Mouse (Mus musculus) mesoderm, embryonic 11.5 days (tissue): ENCODE data around the gene Efcab11.
"Not testable (repeated sequence)": the region's sequence is repeated elsewhere in the genome, so short reads cannot be mapped to it uniquely, and the experiment has no call there.

Source experiments
- DNase-seq: peaks from one replicate; pipeline ENCODE4 v3.0.0-alpha.2; 2012; ENCODE audit warnings: low read depth, low spot score

The Efcab11 gene

DNA sequence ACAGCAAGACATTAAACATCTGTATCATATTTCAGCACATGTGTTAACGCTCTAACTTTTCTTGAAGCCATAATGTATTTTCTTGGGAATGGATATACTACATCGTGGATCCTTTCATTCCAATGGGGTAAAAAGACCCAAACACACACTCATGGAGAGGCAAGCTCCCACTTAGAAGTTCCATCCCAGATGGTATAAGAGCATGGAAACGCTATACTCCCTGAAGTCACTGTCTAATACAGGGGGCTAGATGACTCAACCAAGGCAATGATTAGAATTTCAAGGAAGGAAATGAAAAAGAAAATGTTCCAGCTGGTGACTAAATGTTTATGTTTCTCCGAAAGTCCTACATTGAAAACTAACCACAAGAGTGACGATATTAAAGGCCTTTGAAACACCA, 76.3 kb downstream of the Efcab11 start:
- no peak for DNase-seq

- DNase-seq, result not testable (repeated sequence)
Observed at GRCm38 (mm10) chr12:99806741-99807140, 77.5 kb downstream of the Efcab11 start.

- no peak for DNase-seq
Observed at GRCm38 (mm10) chr12:99795921-99796320, 88.3 kb downstream of the Efcab11 start.

DNA sequence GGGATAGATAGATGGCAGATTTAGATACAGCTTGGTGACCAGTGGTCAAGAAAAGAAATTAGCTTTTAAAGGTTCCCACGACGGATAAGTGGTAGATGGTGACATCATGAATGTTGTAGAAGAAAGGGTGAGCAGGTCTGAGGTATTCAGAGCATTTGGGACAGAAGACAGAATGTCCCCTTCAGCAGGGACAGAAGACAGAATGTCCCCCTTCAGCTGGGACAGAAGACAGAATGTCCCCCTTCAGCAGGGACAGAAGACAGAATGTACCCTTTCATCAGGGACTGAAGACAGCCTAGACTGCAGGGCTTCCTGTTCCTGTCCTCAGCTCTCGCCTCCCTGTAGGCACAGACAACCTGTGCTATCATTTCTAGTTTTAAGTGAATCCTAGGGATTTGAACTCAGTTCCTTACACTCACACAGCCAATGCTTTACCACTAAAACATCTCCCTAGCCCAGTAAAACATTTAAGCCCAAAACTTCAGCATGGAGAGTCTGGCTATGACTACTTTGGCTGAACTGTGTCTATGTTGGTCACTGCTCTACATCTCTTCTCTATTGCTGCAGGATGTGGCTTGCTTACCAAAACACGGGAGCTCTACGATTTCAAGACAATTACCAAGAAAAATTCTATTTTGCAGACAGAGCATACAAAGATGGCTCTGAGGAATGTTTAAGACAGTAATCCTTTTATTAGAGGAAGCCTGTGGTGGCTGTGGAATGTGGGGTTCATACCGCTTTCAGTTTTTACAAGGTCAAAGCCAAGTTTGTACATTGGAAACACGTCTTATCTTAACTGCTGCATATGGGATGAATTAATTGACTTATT, 89.2 kb downstream of the Efcab11 start:
- DNase-seq, result no peak

DNA sequence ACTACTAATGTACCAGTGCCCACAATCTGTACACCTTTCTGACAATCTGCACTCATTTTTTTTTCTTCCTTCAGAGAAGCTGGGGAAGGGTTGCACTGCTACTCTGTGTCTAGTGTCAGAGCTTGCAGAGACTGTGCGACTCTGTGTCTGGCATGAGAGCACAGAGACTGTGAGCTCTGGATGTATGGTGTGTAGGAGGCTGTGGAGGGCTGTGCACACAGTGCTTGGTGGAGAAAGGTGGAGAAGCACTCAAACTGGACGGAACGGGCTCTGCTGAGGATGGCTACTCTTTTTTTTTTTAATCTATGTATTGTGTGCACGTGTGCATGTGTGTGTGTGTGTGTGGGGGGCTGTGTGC, 90.1 kb downstream of the Efcab11 start:
- DNase-seq, result no peak

DNA sequence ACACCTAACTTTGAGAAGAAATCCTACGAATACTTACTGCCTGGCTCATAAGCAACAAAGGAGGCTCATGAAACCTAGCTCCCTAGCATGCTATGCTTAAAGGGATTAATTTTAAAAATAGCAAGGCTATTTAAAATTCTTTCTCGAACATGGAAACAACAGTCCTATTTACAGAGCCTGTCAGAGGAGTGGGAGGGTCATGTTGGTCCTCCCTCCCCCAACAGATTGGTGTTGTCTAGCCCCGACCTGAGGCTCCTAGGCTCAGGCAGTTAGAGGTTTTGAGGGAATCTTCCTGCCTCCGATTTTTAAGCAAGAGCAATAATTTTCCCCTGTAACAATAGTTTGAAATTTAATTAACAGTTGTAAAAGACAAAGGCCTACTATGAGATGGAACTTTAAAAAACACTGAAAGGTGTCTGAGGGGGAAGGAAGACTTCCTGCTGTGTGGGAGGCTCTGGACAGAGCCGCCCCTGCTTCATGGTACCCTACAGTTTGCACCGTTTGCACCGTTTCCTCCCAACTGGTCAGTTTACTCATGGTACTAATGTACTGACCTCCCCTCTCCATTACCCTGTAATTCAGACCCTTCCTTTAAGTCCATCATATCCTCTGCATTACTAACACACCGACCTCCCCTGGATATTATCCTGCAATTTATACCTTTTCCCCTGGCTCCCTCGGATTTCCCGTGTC, 90.6 kb downstream of the Efcab11 start:
- no peak for DNase-seq

DNA sequence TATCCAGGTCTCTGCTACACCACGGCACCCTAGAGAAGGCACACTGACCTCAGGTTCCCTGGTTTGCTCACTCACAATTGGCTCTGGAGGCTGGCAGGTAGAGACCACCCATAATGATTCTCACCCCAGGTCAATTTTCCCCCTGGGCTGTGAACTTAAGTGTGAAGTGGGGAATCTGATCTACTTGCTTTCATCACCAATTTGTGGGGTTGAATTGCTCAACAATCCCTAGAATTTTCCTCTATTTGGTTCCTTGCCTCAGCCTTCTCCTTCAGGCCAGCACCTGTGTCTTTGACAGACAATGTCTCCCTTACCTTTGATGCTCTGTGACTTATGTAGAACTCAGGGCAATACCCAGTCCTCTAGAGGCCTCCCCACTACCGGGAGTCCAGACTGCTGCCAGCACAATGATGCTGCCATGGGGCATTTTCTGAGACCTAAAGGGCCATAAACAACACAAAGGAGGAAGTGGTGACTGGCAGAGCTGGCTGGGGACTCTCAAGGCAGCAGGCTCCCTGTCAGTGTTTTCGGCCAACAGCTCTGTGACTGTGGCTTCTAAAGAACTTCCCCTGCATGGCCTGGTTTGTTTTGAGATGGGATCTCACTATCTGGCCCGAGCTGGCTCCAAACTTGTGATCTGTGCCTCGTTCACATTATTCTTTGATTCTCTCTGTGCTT, 94.8 kb downstream of the Efcab11 start:
- DNase-seq, result no peak

DNA sequence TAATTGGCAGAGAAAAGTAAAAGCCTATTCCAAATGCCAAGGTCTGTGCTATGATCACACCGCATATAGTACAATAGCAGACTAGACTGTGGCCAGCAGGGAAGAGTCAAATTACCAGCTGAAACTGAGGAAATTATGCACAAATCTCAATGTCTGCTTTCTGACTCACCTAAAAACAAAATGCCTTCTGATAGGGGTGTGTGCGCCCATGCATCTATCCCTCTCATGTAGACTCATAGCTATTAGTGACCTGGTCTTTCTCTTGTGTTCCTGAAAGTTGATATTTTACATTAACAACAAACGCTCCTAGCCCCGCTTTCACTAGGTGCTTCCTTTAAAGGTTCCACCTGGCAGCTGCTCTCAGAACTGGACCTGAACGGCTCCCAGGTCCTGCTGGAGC, 102.5 kb downstream of the Efcab11 start:
- DNase-seq, result no peak

GRCm38 (mm10) chr12:99780396-99780795, 103.8 kb downstream of the Efcab11 start:
- DNase-seq, result no peak

- DNase-seq, result no peak
Observed at GRCm38 (mm10) chr12:99779908-99780307, 104.3 kb downstream of the Efcab11 start.

- DNase-seq, result no peak
Observed at GRCm38 (mm10) chr12:99776497-99777139, 107.6 kb downstream of the Efcab11 start.

- DNase-seq, result no peak
Observed at GRCm38 (mm10) chr12:99774864-99775263, 109.4 kb downstream of the Efcab11 start.

DNA sequence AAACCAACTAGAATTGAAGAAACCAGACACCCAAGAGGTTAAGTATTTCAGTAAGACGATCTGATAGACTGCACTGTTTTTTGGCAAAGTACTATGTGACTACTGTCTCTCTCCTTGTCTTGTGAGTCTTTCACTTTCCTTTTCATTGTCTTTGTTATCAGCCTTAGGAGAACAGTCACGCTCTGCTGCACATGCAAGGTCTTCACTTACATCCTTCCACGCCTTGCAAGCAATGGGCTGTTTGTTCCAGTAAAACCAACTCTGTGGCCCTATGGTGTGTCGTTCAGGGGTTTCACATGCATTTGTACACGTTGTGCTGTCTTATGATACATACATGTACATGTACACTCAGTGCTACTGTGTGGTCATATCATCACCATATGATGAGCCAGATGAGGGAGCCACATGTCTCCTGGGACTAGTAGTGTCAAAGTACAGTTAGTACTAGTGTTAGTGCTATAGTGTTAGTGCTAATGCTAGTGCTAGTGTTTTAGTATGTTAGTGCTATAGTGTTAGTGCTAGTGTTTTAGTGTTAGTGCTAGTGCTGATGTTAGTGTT, 110.5 kb downstream of the Efcab11 start:
- no peak for DNase-seq

- no peak for DNase-seq
Observed at GRCm38 (mm10) chr12:99771018-99771417, 113.2 kb downstream of the Efcab11 start.

DNA sequence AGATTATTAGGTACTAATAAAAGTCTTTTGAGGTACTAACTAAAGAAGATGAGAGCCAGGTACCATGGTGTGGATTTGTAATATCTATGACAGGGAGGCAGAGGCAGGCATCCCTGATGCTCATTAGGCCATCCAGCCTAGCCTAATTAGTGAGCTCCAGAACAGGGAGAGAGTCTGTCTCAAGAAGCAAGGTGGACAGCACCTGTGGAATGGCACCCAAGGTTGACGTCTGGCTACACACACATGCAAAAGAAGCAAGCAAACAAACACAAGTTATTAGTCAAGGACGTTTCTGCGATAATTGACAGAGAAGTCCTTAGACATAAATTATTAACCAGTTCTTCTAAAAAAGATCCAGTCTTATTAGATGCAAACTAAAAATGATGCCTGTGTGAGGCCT, 114.6 kb downstream of the Efcab11 start:
- DNase-seq, result no peak

DNA sequence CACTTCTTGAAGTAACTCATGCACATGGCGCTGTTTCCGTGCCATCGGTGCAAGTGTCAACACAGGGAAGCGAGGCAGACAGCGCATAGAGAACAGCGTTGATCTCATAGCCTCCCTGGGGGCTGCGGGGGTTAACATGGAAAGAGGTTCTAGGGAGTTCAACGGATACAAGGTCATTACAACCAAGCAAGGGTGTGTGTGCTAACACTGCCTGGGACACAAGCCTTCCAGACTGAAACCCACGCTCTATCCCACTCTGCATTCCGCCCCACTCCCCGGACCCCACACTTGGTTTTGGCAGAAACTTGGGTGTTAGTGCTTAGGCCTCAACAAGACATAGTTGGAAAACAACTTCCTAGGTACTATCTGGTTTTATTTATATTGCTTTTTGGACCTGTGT, 116.5 kb downstream of the Efcab11 start:
- no peak for DNase-seq

- no peak for DNase-seq
Observed at GRCm38 (mm10) chr12:99765979-99766378, 118.3 kb downstream of the Efcab11 start.

DNA sequence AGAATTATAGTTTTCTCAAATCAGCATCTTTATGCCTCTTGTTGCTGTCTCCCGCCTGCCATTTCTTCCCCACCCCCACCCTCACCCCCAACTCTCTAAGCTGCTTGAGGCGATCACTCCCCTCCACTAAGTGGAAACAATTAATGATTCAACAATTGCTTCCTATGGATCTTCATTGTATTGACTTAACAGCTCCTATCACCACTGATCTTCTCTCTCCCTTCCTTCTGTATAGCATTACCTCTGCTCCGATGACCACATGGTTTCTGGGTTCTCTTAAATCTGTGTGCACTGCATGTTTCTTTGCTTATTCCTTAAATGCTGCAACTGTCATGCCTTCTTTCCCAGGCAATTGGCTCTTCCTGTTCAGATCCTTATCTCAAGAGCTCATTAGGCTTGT, 120.2 kb downstream of the Efcab11 start:
- no peak for DNase-seq

- peak; percentile 70 for DNase-seq
Observed at GRCm38 (mm10) chr12:99757754-99758526, 126.3 kb downstream of the Efcab11 start.

GRCm38 (mm10) chr12:99756914-99757687, 127.1 kb downstream of the Efcab11 start:
- no peak for DNase-seq
